Mouse (Mus musculus) embryonic fibroblast, embryonic 13.5 days (primary cell): ENCODE measurements around the gene Olfr606.

Experiments
- CTCF ChIP-seq: IDR thresholded peaks from 2 replicates; pipeline ENCODE4 v1.5.1; 2011; ENCODE audit warnings: mild to moderate bottlenecking, control low read depth, low read length, moderate library complexity, borderline replicate concordance; ENCODE audit not compliant: insufficient read depth
- POLR2A ChIP-seq: IDR thresholded peaks from 2 replicates; pipeline ENCODE4 v1.6.1; 2011; ENCODE audit warnings: low read depth, mild to moderate bottlenecking, control low read depth, low read length, moderate library complexity

- TF ChIP-seq POLR2A: no peak
- no peak for TF ChIP-seq CTCF
These were observed 3.5 kb upstream of the Olfr606 start, which contains the start of gene Olfr605 for GRCm38 (mm10) chr7:103445339-103445738.
